Mouse (Mus musculus): Measurements from ENCODE around the gene Nhlh1. TPM values are rescaled to one million over a fixed set of nuclear protein-coding genes. Genes with fewer than 3 reads are reported as not detected.

Gene Nhlh1
- polyA plus RNA-seq, 1 experiment from 2014 or later: not detected

GRCm38 (mm10) chr1:172024140-172024895 lies 33.1 kb downstream of the Nhlh1 start:
- no peaks in the 10 kb centered on the region for H3K9me3 ChIP-seq (replicated peaks; ENCODE audit: control insufficient read depth, low read length)
- no peak overlapping the region for H3K9ac ChIP-seq (ENCODE audit: low read length)
- H3K4me2 ChIP-seq (ENCODE audit: low read depth, low read length): no peak overlapping the region
- 66% methylated on average over 9 of the region's 9 CpGs for WGBS
- ATAC-seq (replicated peaks; ENCODE audit: extremely low read depth, insufficient read depth, low FRiP score): no peak
- no peaks in the 10 kb centered on the region for H3K27me3 ChIP-seq (ENCODE audit: control insufficient read depth, insufficient read depth, low read length)
- no peaks in the 10 kb centered on the region for H3K36me3 ChIP-seq (ENCODE audit: control insufficient read depth, insufficient read depth)
- H3K27ac ChIP-seq (ENCODE audit: low read length): no peak overlapping the region
- no peak overlapping the region for H3K4me3 ChIP-seq (ENCODE audit: low read length)
- H3K4me1 ChIP-seq (ENCODE audit: control insufficient read depth, insufficient read depth, low read length): peaks cover 23% of the 10 kb centered on the region

- Histone ChIP-seq H3K4me2 (ENCODE audit: low read depth, low read length) (no peak overlapping the region), H3K36me3 (ENCODE audit: control insufficient read depth, insufficient read depth) (no peaks in the 10 kb centered on the region), H3K9me3 (replicated peaks; ENCODE audit: control insufficient read depth, low read length) (no peaks in the 10 kb centered on the region), H3K9ac (ENCODE audit: low read length) (no peak overlapping the region), H3K27ac (ENCODE audit: low read length) (no peak overlapping the region), H3K27me3 (ENCODE audit: control insufficient read depth, insufficient read depth, low read length) (no peaks in the 10 kb centered on the region), H3K4me3 (ENCODE audit: low read length) (no peak overlapping the region), H3K4me1 (ENCODE audit: control insufficient read depth, insufficient read depth, low read length) (peaks cover 27% of the 10 kb centered on the region)
- ATAC-seq (replicated peaks; ENCODE audit: extremely low read depth, insufficient read depth, low FRiP score): no peak
- 73% methylated on average over 10 of the region's 10 CpGs for WGBS
These were observed 37.4 kb downstream of the Nhlh1 start for GRCm38 (mm10) chr1:172019863-172020521.

DNA sequence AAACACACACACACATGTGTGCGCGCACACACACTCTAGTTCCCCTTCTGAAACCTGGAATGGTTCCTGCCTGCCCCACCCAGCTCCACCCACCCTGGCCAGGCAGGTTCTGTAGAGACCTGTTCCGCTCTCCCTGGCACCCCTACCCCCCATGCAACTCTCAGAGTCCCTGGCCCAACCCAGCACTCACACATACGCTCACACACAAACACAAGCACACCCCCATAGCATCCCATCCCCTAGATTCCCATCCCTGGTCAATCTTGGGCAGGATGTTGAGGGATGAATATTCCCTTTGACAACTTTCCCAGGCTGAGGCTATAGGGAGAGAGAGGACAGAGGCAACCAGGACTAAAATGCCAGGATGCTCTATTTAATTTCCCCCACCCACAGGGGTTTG lies 38.0 kb downstream of the Nhlh1 start:
- Histone ChIP-seq H3K4me3 (ENCODE audit: low read length) (no peak overlapping the region), H3K4me2 (ENCODE audit: low read depth, low read length) (no peak overlapping the region), H3K4me1 (ENCODE audit: control insufficient read depth, insufficient read depth, low read length) (peaks cover 21% of the 10 kb centered on the region), H3K36me3 (ENCODE audit: control insufficient read depth, insufficient read depth) (no peaks in the 10 kb centered on the region), H3K9me3 (replicated peaks; ENCODE audit: control insufficient read depth, low read length) (no peaks in the 10 kb centered on the region), H3K27ac (ENCODE audit: low read length) (no peak overlapping the region), H3K27me3 (ENCODE audit: control insufficient read depth, insufficient read depth, low read length) (no peaks in the 10 kb centered on the region), H3K9ac (ENCODE audit: low read length) (no peak overlapping the region)
- 94% methylated on average over 4 of the region's 4 CpGs for WGBS
- no peak for ATAC-seq (replicated peaks; ENCODE audit: extremely low read depth, insufficient read depth, low FRiP score)

DNA sequence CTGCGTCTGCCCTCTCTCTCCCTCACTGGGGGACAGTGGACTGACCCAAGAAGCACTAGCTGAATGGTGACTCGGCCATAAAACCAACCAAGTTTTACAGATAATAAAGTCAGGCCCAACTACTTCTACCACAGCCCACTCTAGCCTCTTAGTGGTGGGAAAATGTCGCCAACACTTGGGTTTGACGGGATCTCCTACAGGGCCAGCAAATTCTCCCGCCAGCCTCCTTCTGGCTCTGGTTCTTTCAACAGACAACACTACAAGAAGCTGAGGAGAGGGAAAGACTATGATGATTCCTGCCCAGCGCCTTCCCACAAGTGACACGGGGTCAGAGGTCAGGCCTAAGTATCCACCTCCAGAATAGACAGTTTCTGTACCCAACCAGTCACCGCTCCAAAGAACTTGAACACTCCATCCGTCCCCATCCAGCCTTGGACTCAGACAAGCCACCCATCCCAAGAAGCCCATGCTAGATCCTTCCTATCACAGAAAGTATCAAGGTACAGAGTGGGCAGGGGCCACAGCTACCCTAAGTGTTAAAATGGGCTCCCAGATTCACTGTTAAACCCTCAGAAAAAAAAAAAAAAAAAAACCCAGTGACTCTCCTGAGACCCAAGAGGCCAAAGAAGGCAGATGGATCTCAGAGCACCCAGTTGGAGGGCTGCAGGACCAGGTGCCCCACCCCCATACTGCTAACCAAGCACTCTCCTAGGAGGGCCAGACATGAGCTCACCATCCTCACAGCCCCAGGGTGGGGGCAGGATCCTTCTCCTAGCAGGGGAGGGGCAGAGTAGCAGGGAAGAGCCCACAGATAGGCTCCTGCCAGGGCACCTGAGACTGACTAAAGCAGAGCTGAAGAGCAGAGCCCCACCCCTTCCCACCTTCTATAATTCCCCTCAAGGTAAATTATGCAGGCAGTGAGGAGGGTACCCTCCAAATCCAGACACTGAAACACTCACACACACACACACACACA lies 38.7 kb downstream of the Nhlh1 start:
- H3K4me1 ChIP-seq (ENCODE audit: control insufficient read depth, insufficient read depth, low read length): peaks cover 20% of the 10 kb centered on the region
- no peak overlapping the region for H3K27ac ChIP-seq (ENCODE audit: low read length)
- no peaks in the 10 kb centered on the region for H3K36me3 ChIP-seq (ENCODE audit: control insufficient read depth, insufficient read depth)
- H3K4me3 ChIP-seq (ENCODE audit: low read length): no peak overlapping the region
- 86% methylated on average over 9 of the region's 9 CpGs for WGBS
- no peak overlapping the region for H3K4me2 ChIP-seq (ENCODE audit: low read depth, low read length)
- no peak for ATAC-seq (replicated peaks; ENCODE audit: extremely low read depth, insufficient read depth, low FRiP score)
- H3K9ac ChIP-seq (ENCODE audit: low read length): no peak overlapping the region
- H3K9me3 ChIP-seq (replicated peaks; ENCODE audit: control insufficient read depth, low read length): no peaks in the 10 kb centered on the region
- no peaks in the 10 kb centered on the region for H3K27me3 ChIP-seq (ENCODE audit: control insufficient read depth, insufficient read depth, low read length)

DNA sequence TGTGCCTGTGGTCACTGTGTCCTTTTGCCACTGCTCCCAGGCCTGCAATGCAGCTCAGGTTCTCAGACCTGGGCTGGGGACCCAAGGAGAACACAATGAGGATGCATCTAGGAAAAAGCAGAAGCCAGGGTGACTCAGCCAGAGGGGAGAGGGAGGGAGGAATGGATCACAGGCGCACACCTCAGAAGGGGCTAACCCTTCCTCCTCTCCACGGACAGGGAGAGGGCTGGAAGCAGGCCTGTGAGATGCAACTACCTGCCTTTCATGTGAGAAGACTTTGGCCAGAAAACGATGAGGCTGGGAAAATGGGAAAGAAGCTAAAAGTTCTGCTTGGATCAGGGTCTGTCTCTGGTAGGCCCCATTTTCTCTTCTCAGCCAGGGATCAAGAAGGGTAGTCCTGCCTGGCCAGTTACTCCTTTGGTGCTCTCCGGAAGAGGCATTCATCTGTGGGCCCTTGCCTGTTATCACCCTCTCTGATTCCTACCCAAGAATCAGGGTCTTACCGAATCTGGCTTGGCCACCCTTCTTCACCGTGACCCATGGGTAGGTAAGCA lies 39.8 kb downstream of the Nhlh1 start:
- 0 out of 2 replicates have a peak, but pooled peaks cover 3% of the 10 kb centered on the region for H3K36me3 ChIP-seq (ENCODE audit: control insufficient read depth, insufficient read depth)
- H3K4me3 ChIP-seq (ENCODE audit: low read length): no peak overlapping the region
- ATAC-seq (replicated peaks; ENCODE audit: extremely low read depth, insufficient read depth, low FRiP score): no peak
- peaks cover 20% of the 10 kb centered on the region for H3K4me1 ChIP-seq (ENCODE audit: control insufficient read depth, insufficient read depth, low read length)
- H3K27me3 ChIP-seq (ENCODE audit: control insufficient read depth, insufficient read depth, low read length): no peaks in the 10 kb centered on the region
- no peaks in the 10 kb centered on the region for H3K9me3 ChIP-seq (replicated peaks; ENCODE audit: control insufficient read depth, low read length)
- 83% methylated on average over 6 of the region's 6 CpGs for WGBS
- H3K4me2 ChIP-seq (ENCODE audit: low read depth, low read length): no peak overlapping the region
- H3K9ac ChIP-seq (ENCODE audit: low read length): no peak overlapping the region
- H3K27ac ChIP-seq (ENCODE audit: low read length): no peak overlapping the region

DNA sequence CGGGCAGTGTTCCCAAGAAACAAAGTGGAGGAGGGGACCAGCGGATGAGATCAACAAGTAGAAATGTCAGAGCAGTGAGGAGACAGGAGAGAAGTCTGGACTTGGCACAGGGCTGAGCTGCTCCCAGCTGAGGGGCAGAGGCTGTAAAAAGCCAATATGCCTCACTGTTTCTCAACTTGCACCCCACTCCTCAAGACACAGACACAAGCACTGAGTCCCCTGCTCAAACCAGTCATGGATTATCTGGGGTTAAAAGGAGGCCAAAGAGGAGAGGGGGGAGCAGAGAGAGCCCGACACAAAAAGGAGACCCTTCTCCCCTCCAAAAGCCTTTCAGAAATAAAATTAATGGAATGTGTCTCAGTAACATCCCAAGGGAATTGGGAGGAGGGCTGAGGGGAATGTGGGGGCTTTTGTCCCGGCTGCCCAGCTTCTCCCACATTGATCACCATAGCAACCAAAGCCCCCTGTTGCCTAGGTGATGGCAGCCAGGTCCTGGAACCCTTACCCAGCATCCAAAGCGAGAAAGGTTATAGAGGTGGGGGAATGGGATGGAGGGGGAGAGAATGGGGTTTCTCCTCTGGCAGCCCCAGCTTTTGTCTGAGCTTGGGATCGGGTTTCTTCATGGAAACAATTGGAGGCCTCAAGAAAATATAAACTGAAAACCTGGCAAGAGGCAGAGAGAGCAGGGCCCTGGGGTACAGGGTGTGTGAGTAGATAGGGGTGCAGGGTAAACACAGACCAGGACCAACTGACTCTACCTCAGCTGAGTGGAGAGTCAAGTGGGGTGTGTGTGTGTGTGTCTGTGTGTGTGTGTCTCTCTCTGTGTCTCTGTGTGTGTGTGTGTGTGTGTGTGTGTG lies 40.5 kb downstream of the Nhlh1 start:
- ATAC-seq (replicated peaks; ENCODE audit: extremely low read depth, insufficient read depth, low FRiP score): no peak
- Histone ChIP-seq H3K4me1 (ENCODE audit: control insufficient read depth, insufficient read depth, low read length) (peaks cover 20% of the 10 kb centered on the region), H3K36me3 (ENCODE audit: control insufficient read depth, insufficient read depth) (0 out of 2 replicates have a peak, but pooled peaks cover 4% of the 10 kb centered on the region), H3K4me2 (ENCODE audit: low read depth, low read length) (peak overlapping the region; percentile 44), H3K9me3 (replicated peaks; ENCODE audit: control insufficient read depth, low read length) (no peaks in the 10 kb centered on the region), H3K27me3 (ENCODE audit: control insufficient read depth, insufficient read depth, low read length) (no peaks in the 10 kb centered on the region), H3K9ac (ENCODE audit: low read length) (no peak overlapping the region), H3K27ac (ENCODE audit: low read length) (peak overlapping the region; percentile 19; the same call in 1 of the 2 replicates), H3K4me3 (ENCODE audit: low read length) (no peak overlapping the region)
- WGBS: 50% methylated on average over 6 of the region's 6 CpGs

- H3K27me3 ChIP-seq (ENCODE audit: control insufficient read depth, insufficient read depth, low read length): no peaks in the 10 kb centered on the region
- no peak overlapping the region for H3K4me3 ChIP-seq (ENCODE audit: low read length)
- H3K9ac ChIP-seq (ENCODE audit: low read length): 0 out of 2 replicates have a peak overlapping the region, but pooled peaks have one; percentile 0
- 51% methylated on average over 8 of the region's 8 CpGs for WGBS
- H3K4me2 ChIP-seq (ENCODE audit: low read depth, low read length): peak overlapping the region; percentile 44
- H3K27ac ChIP-seq (ENCODE audit: low read length): peak overlapping the region; percentile 19
- H3K4me1 ChIP-seq (ENCODE audit: control insufficient read depth, insufficient read depth, low read length): peaks cover 20% of the 10 kb centered on the region
- H3K36me3 ChIP-seq (ENCODE audit: control insufficient read depth, insufficient read depth): 0 out of 2 replicates have a peak, but pooled peaks cover 7% of the 10 kb centered on the region
- H3K9me3 ChIP-seq (replicated peaks; ENCODE audit: control insufficient read depth, low read length): no peaks in the 10 kb centered on the region
- no peak for ATAC-seq (replicated peaks; ENCODE audit: extremely low read depth, insufficient read depth, low FRiP score)
These were observed 41.3 kb downstream of the Nhlh1 start for GRCm38 (mm10) chr1:172016031-172016430.

Data from heart, embryonic 16.5 days (tissue).